Mouse (Mus musculus) neural tube, embryonic 10.5 days (tissue): ENCODE results near the gene Atraid.
"Not testable (repeated sequence)": the region's sequence is repeated elsewhere in the genome, so short reads cannot be mapped to it uniquely, and the experiment has no call there.

Experiments used
- DNase-seq: peaks from one replicate; pipeline ENCODE4 v3.0.0-alpha.2; 2017; ENCODE audit warnings: low spot score; ENCODE audit errors: extremely low spot score

Gene Atraid

GRCm38 (mm10) chr5:31053728-31054127 lies 5.6 kb downstream of the Atraid start:
- not testable (repeated sequence) for DNase-seq

- peak; percentile 95 for DNase-seq
These were observed 6.4 kb downstream of the Atraid start, which contains the start of gene Cad for GRCm38 (mm10) chr5:31054261-31055215. Gene Cad (plus strand): TSS chr5:31054780.

- no peak for DNase-seq
These were observed 7.4 kb downstream of the Atraid start for GRCm38 (mm10) chr5:31055216-31056140.

- DNase-seq = no peak
These were observed 21.7 kb downstream of the Atraid start for GRCm38 (mm10) chr5:31069810-31070209.

GRCm38 (mm10) chr5:31071059-31071458 lies 22.9 kb downstream of the Atraid start:
- DNase-seq = no peak

GRCm38 (mm10) chr5:31071821-31072220 lies 23.7 kb downstream of the Atraid start:
- no peak for DNase-seq

- DNase-seq = no peak
These were observed 25.1 kb downstream of the Atraid start for GRCm38 (mm10) chr5:31073176-31073575.

- no peak for DNase-seq
These were observed 28.2 kb downstream of the Atraid start for GRCm38 (mm10) chr5:31076346-31076745.

- DNase-seq = no peak
These were observed 32.1 kb downstream of the Atraid start for GRCm38 (mm10) chr5:31080059-31080794.

GRCm38 (mm10) chr5:31080795-31081164 lies 32.7 kb downstream of the Atraid start:
- DNase-seq = no peak

GRCm38 (mm10) chr5:31081386-31081785 lies 33.3 kb downstream of the Atraid start:
- peak; percentile 54 for DNase-seq

- peak; percentile 57 for DNase-seq
These were observed 34.2 kb downstream of the Atraid start for GRCm38 (mm10) chr5:31082355-31082754.

- no peak for DNase-seq
These were observed 35.0 kb downstream of the Atraid start for GRCm38 (mm10) chr5:31082935-31083625.

GRCm38 (mm10) chr5:31083949-31084348 lies 35.8 kb downstream of the Atraid start:
- no peak for DNase-seq

GRCm38 (mm10) chr5:31086606-31087005 lies 38.5 kb downstream of the Atraid start:
- no peak for DNase-seq

GRCm38 (mm10) chr5:31087131-31087530 lies 39.0 kb downstream of the Atraid start:
- no peak for DNase-seq

GRCm38 (mm10) chr5:31092231-31092975 lies 44.3 kb downstream of the Atraid start:
- peak; percentile 33 for DNase-seq

- DNase-seq = peak; percentile 49
These were observed 45.3 kb downstream of the Atraid start for GRCm38 (mm10) chr5:31093151-31094041.
